Mouse (Mus musculus): ENCODE results near the gene Unc5a.

The Unc5a gene

DNA sequence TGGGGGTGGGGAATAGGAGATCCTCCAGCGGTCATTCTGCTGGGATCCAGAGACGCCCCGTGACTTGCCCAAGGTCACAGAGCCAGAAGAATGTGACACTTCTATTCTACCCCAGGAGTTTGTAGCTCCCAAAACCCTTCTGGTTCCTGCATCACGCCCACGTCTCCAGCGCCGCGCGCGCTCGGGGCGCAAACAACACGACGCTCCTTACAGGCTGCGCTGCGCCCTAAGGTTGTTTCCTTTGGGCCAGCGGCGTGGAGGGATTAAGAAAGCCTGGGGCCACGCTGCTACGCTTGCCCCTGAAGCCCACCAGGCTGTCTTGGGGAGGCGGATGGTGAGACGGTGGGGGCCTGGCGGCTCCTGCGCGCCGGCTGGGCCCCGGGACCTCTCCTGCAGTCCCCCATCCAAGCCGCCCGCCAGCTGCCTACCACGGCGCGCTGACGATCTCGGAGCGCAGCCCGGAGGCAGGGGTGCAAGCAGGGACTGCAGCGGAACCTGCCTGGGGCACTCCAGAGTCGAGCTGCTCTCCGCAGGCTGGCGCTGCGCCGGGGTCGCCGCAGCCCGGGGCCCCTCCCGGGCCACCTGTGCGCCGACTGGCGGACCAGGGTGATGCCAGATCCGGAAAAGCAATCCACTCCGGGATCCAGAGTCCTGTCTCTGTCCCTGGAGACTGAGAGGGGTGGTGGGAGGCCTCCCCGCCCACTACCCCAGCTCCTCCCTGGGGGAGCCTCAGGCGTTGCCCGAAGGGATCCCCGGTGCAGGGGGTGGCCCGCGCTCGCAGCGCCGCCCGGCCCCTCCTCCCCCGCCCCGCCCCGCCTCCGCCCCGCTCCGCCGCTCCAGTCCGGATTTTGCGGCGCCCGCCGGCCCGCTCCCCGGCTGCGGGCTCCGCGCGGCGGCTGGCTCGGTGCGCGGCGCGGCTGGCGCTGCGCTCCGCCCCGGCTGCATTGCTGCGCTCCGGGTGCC lies at the start of gene Unc5a:
TSS of gene Unc5a (plus strand) at position 881 of the 963 bp plus-strand sequence.
- DNase-seq (ENCODE audit: low read depth, low spot score) = peak; percentile 70

DNA sequence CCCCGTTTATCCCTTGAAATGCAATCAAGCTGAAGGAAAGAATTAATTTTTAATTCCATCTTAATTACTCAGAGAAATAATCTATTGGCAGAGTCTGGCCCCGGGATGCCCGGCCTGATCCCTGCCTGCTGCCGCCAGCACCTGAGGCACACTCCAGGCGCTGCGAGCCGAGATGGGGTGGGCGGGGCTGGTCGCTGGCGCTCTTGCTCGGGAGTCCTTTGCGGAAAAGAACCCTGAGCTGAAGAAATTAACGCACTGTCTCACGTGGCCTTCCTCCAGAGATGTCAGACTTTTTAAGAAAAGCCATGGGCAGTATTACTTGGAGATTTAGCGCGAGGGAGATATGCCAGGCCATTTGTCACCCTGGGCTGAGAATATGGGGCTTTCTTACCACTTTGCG lies 37.2 kb upstream of the Unc5a start:
- peak; percentile 21 for DNase-seq (ENCODE audit: low read depth, low spot score)

- no peak for DNase-seq (ENCODE audit: low read depth, low spot score)
These were observed 36.2 kb upstream of the Unc5a start for GRCm38 (mm10) chr13:54912894-54913621.

DNA sequence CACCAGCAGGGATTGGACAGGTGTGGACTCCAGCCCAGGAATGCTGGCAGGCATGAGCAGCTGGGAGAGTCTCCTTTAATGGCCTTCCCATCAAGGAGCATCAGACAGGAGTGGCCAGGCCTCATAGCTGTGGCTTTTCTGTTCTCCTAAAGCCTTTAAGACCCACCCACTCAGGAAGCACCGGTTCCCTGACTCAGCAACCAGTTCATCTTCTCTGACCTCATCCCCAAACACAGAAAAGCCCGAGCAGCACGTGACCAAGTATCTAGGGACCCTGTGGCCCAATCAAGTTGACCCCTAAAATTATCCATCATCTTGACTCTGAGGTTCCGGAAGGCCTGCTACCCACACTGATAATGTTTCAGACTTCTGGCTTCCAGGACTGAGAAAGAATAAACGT lies 32.6 kb upstream of the Unc5a start:
- DNase-seq (ENCODE audit: low read depth, low spot score) = no peak

DNA sequence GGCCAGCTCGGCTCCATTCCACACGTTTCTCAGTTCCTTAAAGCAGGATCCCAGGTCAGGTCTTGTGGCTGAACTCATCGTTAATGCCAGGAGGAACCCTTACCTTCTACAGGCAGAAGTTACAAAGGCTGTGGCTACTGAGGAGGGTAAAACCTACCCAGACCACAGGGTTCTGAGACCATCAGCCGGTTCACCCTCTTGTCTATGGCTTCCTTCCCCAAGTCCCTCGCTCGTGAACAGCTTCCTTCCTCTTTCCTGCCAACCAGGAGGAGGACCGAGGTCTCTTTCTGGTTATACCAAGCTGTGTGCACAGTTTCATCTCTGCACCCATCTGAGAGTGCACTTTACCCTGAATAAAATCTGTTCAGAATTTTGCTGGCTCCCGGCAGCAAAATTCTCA lies 30.3 kb upstream of the Unc5a start:
- no peak for DNase-seq (ENCODE audit: low read depth, low spot score)

DNA sequence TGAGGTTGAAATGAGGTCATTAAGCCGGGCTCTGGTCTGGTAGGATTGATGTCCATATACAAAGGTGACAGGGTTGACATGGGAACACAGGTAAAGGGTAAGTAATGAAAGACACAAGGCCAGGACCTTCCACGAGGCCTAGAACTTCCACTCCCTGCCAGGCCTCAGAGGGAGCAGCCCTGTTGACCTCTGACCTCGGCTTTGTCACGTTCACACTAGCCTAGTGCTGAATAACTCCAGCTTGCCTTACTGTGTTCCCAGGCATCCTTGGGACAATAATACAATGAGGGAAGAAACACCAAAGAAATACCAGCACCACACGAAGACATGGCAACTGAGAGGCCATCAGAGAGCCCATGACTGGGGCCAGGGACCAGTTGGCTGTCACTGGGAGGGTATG lies 29.5 kb upstream of the Unc5a start:
- DNase-seq (ENCODE audit: low read depth, low spot score) = no peak

DNA sequence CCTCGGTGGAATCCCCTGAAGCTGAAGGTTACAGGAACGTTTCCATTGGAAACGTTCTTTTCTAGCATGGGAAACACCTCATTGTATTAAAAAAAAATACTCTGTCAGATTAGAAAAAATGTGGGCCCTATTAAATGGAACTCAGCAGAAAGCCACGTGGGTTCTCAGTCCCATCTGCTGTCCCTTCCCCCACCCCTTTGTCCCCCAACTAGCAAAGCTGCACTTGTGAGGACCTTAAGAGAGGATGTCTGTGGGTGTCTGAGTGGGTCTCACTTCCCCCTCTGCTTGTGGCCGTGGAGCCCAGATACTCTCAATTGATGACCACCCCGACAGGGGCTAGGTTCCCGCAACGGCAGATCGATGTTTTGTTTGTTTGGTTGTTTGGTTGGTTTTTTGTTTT lies 27.5 kb upstream of the Unc5a start:
- DNase-seq (ENCODE audit: low read depth, low spot score) = no peak

GRCm38 (mm10) chr13:54923705-54924104 lies 25.5 kb upstream of the Unc5a start:
- DNase-seq (ENCODE audit: low read depth, low spot score) = no peak

- no peak for DNase-seq (ENCODE audit: low read depth, low spot score)
These were observed 23.7 kb upstream of the Unc5a start for GRCm38 (mm10) chr13:54925466-54925865.

DNA sequence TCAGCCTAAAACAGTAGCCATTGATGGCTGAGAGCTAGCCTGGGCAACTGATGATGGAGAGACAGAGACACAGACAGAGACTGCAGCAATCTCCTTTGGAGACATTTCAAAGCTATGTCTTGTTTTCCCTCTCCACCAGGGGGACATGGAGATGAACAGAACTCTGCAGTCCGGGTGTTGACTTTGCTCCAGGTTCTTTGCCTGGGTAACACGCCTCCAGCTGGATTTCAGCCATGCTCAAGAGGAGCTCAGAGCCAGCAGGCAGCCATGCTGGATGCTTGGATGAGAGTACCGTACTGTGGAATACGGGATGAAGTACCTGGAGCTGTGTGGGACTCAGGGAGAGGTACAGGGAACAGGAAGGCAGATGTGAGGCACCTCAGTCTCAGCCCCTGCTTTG lies 22.6 kb upstream of the Unc5a start:
- no peak for DNase-seq (ENCODE audit: low read depth, low spot score)

- DNase-seq (ENCODE audit: low read depth, low spot score) = peak; percentile 13
These were observed 19.1 kb upstream of the Unc5a start for GRCm38 (mm10) chr13:54930123-54930522.

DNA sequence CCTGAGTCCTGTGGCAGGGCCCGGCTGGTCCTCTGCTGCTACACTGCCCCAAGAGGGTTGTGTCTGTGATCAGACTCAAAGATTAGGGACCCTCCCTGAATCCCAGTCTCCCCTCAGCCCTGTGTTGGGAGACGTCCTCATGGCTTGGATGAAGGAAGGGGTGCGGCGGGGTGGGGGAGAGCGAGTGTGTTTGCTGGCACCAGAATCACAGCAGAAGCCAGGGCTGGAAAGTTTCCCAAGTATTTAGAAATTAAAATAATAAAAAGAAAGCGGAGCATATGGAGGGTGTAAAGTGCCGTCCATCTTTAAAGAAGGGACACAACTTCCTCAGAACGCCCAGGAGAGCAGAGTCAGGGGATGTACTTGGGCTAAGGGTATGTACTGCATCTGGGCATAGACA lies 14.3 kb upstream of the Unc5a start:
- no peak for DNase-seq (ENCODE audit: low read depth, low spot score)

- DNase-seq (ENCODE audit: low read depth, low spot score) = no peak
These were observed 13.0 kb upstream of the Unc5a start for GRCm38 (mm10) chr13:54936173-54936572.

DNA sequence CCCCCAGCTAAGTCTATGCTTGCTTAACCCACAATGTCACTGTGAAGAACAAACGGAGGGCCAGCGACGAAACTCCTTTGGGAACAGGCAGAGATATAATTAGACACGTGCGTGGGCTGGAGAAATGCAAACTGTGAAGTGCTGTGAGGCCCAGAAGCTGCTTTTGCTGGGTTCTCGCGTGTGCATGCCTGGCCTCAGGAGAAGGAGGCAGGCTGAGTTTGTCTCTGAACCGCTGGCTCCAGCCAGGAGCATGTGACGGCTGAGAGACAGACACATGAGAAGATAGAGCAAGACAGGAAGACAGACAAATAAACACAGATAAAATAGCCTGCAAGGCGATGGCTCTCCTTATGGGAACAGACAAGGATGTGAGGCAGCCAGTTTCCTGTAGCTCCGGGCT lies 11.3 kb upstream of the Unc5a start:
- DNase-seq (ENCODE audit: low read depth, low spot score) = no peak

GRCm38 (mm10) chr13:54938493-54938892 lies 10.7 kb upstream of the Unc5a start:
- no peak for DNase-seq (ENCODE audit: low read depth, low spot score)

GRCm38 (mm10) chr13:54944411-54945157 lies 4.6 kb upstream of the Unc5a start:
- DNase-seq (ENCODE audit: low read depth, low spot score) = no peak

- peak; percentile 76 for DNase-seq (ENCODE audit: low read depth, low spot score)
These were observed 3.9 kb upstream of the Unc5a start for GRCm38 (mm10) chr13:54945332-54945731.

DNA sequence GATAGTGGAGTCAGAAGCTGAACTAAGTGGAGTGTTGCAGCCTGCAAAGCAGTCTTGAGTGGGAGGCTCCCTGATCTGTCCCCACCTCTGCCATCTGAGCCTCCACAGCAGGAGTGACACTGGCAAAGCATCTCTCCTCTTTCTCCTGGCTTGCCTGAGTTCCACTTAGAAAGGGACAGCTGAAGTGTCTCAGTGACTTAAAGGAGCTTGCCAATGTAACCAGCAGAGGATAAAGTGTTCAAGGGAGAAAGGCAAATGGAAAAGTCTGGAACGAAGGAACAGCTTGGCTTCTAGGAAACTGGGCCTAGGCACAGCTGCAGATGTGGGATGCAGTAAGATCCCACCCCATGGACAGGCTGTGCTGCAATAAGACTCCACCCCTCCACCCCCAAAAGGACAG lies 2.8 kb upstream of the Unc5a start:
- DNase-seq (ENCODE audit: low read depth, low spot score) = no peak

GRCm38 (mm10) chr13:54949592-54949991 lies 381 bp downstream of the Unc5a start:
- DNase-seq (ENCODE audit: low read depth, low spot score) = no peak

DNA sequence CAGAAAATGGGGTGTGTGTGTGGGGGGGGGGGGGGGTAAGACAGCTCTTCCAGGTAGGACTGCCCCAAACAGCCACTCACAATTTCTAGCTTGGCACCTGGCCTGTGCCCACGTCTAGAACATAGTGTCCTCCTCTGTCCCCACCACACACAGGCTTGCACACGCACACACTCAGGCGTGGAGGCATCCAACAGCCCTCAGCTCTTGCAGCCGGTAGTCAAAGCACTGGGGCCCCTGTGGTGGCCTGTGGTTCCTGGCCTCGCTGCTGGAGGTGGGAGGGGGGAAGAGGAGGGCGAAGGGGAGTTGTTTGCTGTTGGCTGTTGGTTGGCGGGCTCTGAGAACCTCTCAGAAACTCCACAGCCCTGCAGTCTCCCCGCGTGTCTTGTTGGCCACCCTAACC lies 920 bp downstream of the Unc5a start:
- DNase-seq (ENCODE audit: low read depth, low spot score) = no peak

GRCm38 (mm10) chr13:54951166-54951565 lies 2.0 kb downstream of the Unc5a start:
- DNase-seq (ENCODE audit: low read depth, low spot score) = no peak

GRCm38 (mm10) chr13:54954745-54955144 lies 5.5 kb downstream of the Unc5a start:
- no peak for DNase-seq (ENCODE audit: low read depth, low spot score)
